Mouse (Mus musculus): ENCODE results near the gene Pip5k1b.

Pip5k1b gene

DNA sequence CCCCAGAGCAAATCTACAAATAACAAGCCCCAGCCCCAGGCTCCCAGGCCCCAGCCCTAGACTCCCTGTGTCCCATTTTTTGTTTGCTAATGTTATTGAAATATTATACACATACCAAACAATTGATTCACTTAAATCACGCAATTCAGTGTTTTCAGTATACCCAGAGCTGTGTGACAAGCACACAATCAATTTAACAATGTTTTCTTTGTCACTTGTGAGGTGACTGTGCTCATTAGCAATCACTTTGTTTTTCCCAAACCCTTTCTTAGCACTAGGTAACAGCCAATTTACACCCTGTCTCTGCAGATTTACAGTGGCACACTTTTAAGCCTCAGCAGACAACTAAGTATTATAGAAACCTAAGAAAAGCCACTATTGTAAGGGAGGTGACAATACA is 228.7 kb downstream of the Pip5k1b start:
- DNase-seq: no peak

DNA sequence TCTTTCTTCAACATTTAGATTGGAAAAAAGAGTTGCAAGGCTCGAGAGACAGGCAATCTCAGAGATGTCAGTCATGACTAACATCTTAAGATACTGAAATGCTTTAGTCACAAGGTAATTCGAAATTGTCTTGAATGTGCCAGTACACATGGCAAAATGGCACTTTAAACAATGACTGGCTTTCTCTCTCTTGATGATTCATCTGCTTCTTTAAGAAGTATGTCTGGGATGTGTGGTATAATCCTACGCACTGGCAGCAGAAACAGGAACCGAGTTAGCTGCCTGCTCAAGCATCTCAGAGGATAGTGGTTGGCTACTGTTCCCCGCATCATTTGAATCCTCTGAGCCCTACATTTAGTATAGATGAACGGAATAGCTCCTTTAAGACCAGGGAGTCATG is 230.0 kb downstream of the Pip5k1b start:
- DNase-seq: no peak

DNA sequence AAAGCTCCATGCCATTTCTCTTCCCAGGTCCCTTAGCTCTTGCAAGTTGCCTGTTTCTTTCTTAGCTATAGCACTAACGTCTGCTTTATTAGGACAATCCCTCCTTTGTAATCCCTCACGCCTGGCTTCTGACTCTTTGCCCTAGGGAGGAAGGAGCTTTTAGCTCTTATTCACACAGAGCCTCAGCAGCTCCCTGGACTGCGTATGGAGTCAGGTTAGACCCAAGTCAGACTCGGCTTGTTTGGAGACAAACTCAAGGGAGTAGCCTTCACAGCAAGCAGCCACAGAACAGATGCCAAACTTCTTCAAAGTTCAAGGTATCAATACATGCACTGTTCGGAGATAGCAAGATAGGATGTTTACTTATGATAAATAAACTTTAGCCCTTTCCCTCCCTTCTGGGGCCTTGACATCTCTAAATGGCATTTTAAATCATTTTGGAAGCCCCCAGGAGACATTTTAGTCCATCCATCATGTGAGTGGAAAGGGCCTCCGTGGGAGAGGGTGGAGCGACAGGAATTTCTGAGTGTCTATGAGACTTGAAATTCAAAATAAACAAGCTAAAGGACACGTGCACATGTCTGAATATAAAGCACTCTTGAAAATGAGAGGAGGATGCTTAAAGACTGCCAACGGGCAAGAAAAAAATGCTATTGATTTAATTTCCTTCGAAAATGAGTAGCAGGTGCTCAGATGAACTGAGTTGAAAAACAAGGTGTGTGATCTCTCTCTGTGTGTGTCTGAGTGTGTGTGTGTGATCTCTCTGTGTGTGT is 231.6 kb downstream of the Pip5k1b start:
- DNase-seq: no peak

DNA sequence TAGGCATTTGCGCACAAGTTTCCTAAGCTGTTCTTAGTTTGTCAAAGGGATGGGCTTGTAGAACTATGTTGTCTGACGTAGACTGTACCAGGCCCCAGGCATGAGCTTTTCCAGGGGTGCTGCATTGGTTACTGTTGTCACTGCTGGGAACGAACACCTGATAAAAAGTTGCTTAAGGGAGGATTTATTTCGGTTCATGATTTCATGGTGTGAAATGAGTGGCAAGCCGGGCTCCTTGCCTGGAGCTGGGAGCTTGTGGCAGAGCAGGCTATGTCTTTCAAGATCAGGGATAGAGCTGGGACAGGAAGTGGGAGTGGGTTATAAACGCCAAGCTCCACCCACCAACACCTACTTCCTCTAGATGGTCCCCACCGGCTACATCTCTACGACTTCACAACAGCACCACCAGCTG is 233.8 kb downstream of the Pip5k1b start:
- no peak for DNase-seq

DNA sequence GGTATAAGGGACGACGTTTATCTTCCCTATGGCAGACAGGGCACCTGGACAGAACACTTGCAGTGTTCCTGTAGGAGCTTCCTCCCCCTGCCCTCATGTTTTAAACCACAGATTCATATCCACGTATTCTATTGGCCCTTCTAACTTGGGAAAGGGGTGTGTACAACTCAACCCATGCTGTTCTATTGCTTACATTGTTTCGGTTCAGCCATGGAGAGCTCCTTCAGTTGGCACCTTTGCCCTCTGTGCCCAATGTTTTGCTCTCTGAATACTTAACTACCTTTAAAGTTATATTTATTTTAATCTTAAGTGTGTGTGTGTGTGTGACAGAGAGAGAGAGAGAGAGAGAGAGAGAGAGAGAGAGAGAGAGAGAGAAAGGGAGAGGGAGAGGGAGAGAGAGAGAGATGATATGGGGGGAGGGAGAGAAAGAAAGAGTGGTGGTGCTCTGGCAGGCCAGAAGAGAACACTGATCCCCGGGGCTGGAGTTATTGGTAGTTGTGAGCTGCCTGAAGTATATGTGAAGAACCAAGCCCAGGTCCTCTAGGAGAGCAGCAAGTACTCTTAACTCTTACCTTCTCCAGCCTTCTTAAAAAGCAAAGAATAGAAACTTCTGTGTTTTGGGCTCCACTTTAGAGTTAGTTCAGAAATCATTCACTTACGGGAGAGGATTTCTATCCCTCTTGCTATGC is 234.3 kb downstream of the Pip5k1b start:
- DNase-seq: no peak

DNA sequence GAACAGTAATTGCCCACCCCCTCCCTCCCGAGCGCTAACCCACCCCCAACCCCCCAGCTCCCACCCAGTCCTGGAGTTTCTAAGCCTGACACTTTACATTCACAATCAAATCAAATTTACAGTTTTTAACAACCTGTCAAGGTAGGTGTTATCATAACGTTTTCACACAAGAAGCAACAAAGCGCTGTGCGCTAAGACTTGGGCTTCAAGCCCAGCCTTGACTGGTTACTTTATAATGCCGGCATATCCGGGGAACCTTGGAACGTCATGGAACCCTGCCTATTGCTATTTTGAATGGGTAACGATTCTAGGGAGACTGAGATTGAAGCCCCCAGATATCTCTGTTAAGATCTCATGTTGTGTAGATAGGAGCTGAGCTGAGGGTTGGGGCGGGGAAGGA is 237.5 kb downstream of the Pip5k1b start:
- no peak for DNase-seq

DNA sequence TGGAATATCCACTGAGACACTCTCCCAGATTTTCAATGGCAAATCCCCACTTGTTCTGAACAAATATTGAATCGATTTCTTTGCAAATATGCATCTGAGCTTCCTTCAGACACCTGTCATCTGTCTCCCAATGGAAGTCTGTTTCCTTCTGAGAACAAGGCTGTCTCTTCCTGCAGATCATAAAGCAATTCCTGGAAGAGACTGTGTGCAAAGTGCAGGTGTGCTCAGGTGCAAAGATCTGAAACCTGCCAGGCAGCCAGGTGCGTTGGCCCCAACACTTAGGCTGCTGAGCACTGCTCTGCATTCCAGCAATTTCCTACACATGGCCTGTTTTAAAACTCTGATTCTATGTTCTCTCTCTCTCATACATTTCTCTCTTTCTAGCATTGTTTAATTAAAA is 237.9 kb downstream of the Pip5k1b start:
- DNase-seq: no peak

DNA sequence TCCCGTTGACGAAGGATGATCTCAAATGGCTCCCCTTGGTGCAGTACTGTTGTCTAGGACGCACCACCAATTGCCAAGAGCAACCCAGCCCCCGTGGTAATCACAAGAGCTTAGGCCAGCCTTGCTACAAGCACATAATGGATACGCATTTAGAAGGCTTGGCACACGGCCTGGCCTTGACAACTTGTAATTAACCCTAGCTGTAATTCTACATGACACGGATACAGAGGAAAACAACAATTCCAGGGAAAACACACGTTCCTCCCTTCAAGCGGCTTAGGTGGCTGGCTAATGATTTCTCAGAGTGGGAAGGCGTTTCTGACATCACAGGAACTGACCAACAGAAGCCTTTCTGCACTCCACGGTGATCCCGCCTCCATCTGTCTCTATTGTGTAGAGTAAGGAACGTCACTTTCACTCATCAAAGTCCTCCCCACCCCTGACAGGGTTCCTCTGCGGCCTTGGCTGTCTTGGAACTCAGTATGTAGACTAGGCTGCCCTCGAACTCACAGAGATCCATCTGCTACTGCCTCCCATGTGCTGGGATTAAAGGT is 238.6 kb downstream of the Pip5k1b start:
- peak; percentile 57 for DNase-seq

DNA sequence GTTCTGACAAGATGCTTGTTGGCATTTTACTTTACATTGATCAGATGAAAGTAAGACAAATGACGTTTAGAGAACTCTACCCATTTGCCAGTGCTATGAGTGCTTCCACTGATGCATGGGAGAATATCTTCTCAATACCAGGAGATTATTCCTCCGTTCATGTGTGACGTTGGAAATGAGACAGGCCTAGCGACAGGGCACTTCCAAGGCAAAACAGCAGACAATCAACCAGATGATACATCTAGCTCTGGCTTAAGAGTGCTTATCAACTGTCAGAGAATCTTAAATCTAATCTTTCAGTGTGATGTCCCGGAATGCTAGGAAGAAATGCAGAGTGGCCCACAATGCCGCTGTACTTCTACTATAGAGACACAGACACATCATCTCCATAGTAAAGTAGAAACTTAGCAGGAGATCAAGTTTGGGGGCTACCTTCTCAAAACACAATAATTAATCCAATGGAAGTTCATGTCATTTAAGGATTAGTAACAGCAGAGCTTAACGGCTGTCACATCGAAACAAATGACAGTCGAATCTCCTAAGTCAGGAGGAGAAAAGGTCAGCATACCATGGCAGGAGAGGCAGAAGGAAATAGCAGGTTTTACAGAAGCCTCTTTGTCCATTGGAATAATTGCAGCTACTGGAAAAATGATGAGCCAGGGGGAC is 239.5 kb downstream of the Pip5k1b start:
- DNase-seq: no peak

DNA sequence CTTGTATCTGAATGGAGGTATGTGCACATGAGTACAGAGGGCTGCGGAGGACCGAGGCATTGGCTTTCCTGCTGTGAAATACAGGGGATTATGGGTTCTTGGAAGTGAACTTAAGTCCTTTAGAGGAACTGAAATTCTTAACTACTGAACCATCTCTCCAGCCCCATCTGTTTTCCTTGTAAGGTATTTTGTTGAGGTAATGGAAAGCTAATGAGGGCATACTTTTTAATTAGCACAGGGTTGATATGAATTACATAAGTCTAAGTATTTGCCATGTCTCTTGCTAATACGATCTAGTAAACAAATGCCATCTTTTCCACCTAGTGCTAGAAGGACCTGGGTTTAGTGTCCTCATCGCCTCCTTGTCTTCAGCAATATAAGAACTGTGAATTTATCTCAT is 240.4 kb downstream of the Pip5k1b start:
- no peak for DNase-seq

DNA sequence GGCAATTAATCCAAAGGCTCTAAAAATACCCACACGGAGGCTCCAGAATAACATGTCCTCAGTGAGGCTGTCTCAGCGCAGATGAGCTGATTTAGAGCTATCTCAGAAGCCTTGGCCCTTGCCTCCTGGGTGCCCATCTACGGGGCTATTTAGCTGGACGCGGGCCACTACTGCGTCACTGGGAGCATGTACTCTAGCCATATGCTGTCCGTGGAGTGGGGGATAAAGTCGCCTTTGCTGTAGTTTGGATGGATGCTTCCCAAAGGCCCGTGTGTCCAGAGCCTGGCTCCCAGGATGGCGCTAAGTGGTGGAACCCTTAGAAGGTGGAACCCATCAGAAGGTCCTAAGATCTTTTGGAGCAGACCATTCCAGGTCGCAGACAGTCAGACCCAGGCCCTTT is 241.0 kb downstream of the Pip5k1b start:
- DNase-seq: no peak

DNA sequence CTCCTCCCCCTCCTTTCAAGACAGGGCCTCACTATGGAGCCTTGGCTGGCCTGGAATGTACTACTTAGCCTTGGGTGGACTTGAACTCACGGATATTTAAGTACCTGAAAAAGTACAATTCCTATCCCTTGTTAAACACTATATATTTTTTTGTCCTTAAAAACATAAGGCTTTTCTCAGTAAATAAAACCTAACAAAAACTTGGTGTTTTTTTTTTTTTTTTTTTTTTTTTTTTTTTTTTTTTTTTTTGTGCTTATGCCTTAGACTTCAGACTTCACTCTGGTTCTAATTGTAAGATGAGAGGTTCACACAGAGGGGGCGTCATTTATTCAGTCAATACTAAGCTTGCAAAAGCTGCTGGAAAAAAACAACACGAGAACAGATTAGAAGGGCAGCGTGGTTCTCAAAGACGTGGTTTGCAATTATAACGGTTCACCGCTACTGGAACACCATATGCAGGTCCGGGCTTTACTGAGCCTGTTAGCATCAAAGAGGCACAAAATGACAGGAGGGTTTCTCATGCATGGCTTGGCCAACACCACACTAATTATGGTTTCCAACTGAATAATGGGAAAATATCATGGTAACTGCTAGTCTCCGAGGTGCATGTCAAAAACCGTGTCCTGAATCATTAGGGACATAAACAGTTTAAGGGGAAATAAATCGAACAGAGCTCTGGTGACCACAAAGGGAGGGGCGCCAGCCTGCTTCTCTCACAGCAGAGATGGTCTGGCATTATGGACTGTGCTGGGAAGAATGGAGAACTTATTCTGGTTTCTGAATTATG is 242.9 kb downstream of the Pip5k1b start:
- DNase-seq: no peak

DNA sequence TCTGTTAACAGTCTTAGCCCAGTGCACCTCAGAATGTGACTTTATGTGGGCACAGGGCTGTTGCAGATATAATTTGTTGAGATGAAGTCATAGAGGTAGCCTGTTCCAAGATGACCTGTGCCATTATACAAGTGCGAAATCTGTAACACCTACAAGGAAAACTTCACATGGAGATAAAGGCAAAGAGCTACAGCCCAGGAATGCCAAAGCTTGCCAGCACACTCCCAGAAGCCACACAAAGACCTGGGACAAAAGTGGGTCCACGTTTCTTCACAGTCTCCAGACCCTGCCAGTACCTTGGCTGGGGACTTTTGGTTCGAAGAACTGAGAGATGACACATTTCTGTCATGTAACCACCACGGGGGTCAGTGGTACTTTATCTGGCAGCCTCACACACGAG is 243.6 kb downstream of the Pip5k1b start:
- no peak for DNase-seq

DNA sequence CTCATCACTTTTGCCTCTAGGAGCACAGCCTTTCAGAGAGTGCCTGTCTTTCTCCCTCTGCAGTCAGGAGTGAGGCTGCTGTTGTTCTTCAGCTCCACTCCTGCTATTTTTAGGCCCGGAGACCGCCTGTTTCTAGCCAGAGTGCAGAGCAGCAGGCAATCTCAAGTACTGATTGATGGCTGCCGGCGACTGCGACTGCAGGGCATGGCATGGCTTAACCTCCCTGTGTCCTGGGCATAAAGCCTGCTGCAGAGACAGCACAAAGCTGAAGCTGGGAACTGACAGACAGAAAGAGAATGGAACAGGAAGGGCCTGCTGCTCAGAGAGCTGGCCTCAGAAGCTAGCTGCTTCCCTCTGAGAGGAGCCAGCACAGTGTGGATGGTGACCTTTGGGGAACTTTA is 247.4 kb downstream of the Pip5k1b start:
- peak; percentile 58 for DNase-seq

DNA sequence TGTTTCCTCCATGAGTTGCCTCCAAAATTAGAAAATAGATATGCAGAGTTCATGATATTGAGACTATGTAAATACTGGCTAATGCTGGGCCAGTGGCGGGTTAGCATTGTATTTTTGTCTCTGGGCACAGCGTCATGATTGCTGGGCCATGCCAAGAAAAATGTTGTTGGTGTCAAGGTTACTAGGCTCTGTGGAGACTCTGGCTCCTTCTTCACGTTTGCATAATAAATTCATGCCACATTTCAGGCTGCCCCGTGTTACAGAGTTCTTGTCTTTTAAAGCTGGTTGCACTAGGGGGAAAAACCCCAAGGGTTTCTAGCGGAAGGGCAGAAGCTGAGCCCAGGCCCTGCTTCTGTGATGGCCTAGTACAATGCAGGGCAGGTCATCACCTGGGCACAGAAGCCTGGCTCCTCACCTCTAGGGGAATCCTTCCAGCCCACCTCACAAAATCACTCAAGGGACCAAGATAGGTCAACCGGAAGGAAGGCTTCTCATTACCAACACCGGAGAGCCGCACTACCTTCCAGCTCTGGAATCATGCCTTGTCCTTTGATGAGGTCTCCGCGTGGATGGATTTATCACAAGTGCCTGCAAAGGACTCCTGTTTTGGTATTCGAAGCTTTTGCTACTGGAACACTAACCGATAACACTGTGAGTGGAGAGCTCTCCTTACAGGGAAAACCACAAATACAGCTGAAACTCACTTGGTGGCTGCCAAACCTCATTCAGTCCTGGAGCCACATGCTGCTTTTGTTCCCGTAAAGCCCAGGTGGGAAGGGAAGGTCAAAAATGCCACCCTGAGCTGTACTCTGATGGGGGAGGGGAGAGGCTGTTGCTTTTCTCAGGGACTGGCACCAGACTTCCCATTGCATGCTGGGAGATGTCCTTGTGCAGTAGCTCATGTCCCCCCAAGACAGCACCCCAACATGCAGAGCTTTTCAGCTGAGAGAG is 248.1 kb downstream of the Pip5k1b start:
- no peak for DNase-seq

DNA sequence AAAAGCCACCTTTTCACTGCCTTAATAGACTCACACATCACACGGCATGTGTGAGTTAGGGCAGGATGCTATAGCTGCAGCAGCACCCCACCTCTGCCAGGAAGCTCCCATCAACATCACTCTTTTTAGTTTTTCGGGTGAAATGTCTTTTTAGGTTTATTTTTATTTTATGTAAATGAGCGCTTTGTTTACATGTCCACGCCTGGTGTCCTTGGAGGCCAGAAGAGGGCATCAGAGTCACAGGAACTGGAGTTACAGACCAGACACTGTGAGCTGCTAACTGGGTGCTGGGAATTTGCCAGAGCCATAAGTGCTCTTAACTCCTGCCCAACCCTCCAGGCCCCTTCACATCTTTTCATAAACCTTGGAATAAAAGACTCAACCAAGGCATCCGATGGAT is 249.3 kb downstream of the Pip5k1b start:
- no peak for DNase-seq

DNA sequence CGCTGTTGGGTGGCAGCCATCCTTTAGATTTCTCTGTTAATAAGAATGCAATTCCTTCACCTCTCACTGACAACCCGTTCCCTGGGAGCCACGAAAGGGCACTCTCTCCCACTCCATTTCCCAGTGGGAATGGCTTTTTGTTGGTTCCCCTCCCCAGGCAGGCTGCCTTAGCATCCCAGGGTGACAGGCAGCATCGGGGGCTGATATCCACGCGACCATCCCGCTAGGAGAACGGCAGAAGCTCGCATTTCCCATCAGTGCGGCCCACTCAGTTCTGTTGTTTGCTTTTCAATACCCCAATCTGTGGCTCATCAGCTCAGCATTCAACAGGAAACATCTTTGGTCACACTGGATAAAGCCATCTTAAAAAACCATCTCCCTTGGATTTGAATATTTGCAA is 253.5 kb downstream of the Pip5k1b start:
- DNase-seq: peak; percentile 71

DNA sequence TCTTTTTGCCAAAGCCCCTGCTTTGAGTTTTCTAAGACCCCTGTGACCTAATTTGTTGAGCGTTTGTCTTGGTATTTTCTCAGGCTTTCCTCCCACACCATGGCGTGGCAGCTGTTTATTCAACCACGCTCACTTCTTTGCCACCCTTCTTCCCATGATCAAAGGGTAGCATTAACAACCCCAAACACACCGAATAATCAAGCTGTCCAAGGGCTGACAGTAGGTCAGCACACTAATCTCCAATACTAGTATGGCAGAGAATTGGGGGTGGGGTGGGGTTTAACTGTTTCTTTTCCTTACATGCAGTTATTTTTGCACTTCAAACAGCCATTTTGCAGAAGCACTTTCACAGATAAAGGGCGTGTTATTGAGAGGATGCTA is 253.9 kb downstream of the Pip5k1b start:
- no peak for DNase-seq

DNA sequence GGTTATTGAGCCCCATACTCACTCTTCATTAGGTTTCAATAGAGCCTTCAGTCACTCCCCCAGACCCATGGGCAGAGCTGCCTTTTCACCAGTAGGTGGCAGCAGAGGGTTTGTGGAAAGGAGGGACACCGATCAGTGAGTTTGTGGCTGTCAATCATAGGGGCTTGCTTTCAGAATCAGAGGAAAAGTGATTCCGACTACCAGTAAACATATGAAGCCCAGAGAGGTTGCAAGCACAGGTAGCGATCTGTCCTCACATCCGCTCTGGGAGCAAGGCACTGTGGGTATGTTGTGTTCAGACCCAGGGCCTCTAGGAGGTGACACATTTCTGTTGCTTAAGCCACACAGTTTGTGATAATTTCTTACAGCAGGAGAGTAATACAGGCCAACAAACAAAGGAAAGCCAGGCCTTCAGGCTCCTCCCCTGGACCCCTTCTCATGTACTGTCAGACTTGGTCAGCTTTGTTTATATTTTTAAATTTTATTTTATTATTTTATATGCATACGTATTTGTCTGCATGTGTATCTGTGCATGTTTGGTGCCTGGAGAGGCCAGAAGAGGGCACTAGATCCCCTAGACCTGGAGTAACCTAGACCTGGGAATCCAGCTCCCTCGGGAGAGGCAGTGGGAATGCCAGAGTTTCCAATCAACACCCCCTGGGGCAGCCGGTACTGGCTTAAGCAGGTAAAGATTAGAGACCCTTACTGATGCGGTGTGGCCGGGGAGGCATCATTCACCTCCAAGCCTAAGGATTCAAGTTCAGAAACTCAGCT is 254.5 kb downstream of the Pip5k1b start:
- peak; percentile 53 for DNase-seq

DNA sequence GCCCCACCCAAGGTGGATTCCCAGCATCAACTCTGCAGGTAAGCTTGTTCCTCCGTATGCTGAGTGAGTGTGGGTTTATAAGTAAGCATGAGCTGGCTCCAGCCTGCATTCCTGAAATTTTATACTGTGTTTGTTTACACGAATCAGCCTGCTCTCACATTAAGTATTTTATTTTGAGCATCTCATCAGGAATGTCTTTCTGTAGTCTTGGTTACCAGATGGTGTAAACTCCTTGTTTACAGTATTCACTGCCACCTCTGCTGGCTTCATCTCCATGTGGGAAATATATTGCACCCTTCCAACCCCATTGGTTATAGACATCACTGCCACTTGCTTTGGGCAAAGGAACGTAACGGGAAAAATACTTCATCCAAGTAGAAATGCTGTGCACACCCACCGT is 262.1 kb downstream of the Pip5k1b start:
- no peak for DNase-seq

DNA sequence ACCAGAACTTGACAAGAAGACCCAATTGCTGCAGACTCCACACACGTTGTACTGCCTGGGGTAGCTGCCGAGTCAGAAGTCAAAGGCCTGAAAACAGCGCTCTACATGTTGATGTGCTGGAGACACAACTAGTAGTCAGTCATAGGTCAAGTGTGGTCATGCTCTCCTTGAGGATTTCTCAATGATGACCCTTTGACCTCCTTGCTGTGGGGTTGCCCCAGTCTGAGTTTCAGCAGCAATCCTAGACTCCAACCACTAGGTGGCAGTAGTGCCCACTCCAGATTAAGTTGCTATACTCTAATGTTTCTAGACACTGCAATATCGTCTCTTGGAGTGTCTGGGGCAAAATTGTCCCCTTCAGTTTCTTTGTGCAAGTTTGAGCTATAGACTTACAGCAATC is 271.5 kb downstream of the Pip5k1b start:
- DNase-seq: no peak

All from layer of hippocampus, adult 9-11 months (tissue).